Mouse (Mus musculus): Measurements from ENCODE around the gene Foxc2. TPM values are rescaled to one million over a fixed set of nuclear protein-coding genes. Genes with fewer than 3 reads are reported as not detected.

Foxc2 gene
- total and polyA plus RNA-seq, 2 experiments from 2014 or later: 2.6 to 10.9 TPM

GRCm38 (mm10) chr8:121088871-121089630 lies 26.9 kb upstream of the Foxc2 start:
- WGBS: 2% methylated on average over 40 of the region's 40 CpGs
- no peak overlapping the region for H3K4me3 ChIP-seq (ENCODE audit: low read depth, low read length)
- no peaks in the 10 kb centered on the region for H3K36me3 ChIP-seq (ENCODE audit: insufficient read depth, low read length)
- TF ChIP-seq CTCF (IDR thresholded peaks at IDR 0.05): no peak
- H3K27me3 ChIP-seq (ENCODE audit: insufficient read depth, low read length): peaks cover 85% of the 10 kb centered on the region
- no peaks in the 10 kb centered on the region for H3K4me1 ChIP-seq (ENCODE audit: insufficient read depth, low read length)
- H3K27ac ChIP-seq (ENCODE audit: low read depth, low read length): no peak overlapping the region
- H3K4me2 ChIP-seq (ENCODE audit: low read depth, low read length, poor library complexity, severe bottlenecking): no peak overlapping the region
- no peak for DNase-seq (ENCODE audit: low spot score)
- no peaks in the 10 kb centered on the region for H3K9me3 ChIP-seq (ENCODE audit: low read length)
- no peak for ATAC-seq (ENCODE audit: low FRiP score)
- H3K9ac ChIP-seq (replicated peaks; ENCODE audit: low read length, poor library complexity, severe bottlenecking): no peak overlapping the region

- no peak overlapping the region for H3K9ac ChIP-seq (replicated peaks; ENCODE audit: low read length, poor library complexity, severe bottlenecking)
- no peak for TF ChIP-seq CTCF (IDR thresholded peaks at IDR 0.05)
- H3K4me3 ChIP-seq (ENCODE audit: low read depth, low read length): no peak overlapping the region
- H3K9me3 ChIP-seq (ENCODE audit: low read length): no peaks in the 10 kb centered on the region
- ATAC-seq (ENCODE audit: low FRiP score): no peak
- no peak overlapping the region for H3K4me2 ChIP-seq (ENCODE audit: low read depth, low read length, poor library complexity, severe bottlenecking)
- H3K36me3 ChIP-seq (ENCODE audit: insufficient read depth, low read length): no peaks in the 10 kb centered on the region
- DNase-seq (ENCODE audit: low spot score): no peak
- WGBS: 4% methylated on average over 32 of the region's 32 CpGs
- H3K27ac ChIP-seq (ENCODE audit: low read depth, low read length): no peak overlapping the region
- H3K4me1 ChIP-seq (ENCODE audit: insufficient read depth, low read length): no peaks in the 10 kb centered on the region
- peaks cover 77% of the 10 kb centered on the region for H3K27me3 ChIP-seq (ENCODE audit: insufficient read depth, low read length)
Observed at GRCm38 (mm10) chr8:121089631-121090380, 26.2 kb upstream of the Foxc2 start.

GRCm38 (mm10) chr8:121090716-121091115 lies 25.3 kb upstream of the Foxc2 start:
- H3K4me3 ChIP-seq (ENCODE audit: low read depth, low read length): no peak overlapping the region
- no peak overlapping the region for H3K27ac ChIP-seq (ENCODE audit: low read depth, low read length)
- ATAC-seq (ENCODE audit: low FRiP score): no peak
- 6% methylated on average over 1 of the region's 1 CpGs for WGBS
- no peak overlapping the region for H3K4me2 ChIP-seq (ENCODE audit: low read depth, low read length, poor library complexity, severe bottlenecking)
- peak; percentile 21 for DNase-seq (ENCODE audit: low spot score)
- no peak overlapping the region for H3K9ac ChIP-seq (replicated peaks; ENCODE audit: low read length, poor library complexity, severe bottlenecking)
- peaks cover 68% of the 10 kb centered on the region for H3K27me3 ChIP-seq (ENCODE audit: insufficient read depth, low read length)
- H3K36me3 ChIP-seq (ENCODE audit: insufficient read depth, low read length): no peaks in the 10 kb centered on the region
- H3K9me3 ChIP-seq (ENCODE audit: low read length): no peaks in the 10 kb centered on the region
- no peaks in the 10 kb centered on the region for H3K4me1 ChIP-seq (ENCODE audit: insufficient read depth, low read length)
- peak; percentile 66 for TF ChIP-seq CTCF (IDR thresholded peaks at IDR 0.05)

- DNase-seq (ENCODE audit: low spot score) (no peak), ATAC-seq (ENCODE audit: low FRiP score) (no peak)
- H3K27ac ChIP-seq (ENCODE audit: low read depth, low read length): no peak overlapping the region
- no peaks in the 10 kb centered on the region for H3K4me1 ChIP-seq (ENCODE audit: insufficient read depth, low read length)
- no peak overlapping the region for H3K4me3 ChIP-seq (ENCODE audit: low read depth, low read length)
- H3K9ac ChIP-seq (replicated peaks; ENCODE audit: low read length, poor library complexity, severe bottlenecking): no peak overlapping the region
- no peak overlapping the region for H3K4me2 ChIP-seq (ENCODE audit: low read depth, low read length, poor library complexity, severe bottlenecking)
- H3K36me3 ChIP-seq (ENCODE audit: insufficient read depth, low read length): no peaks in the 10 kb centered on the region
- no peaks in the 10 kb centered on the region for H3K9me3 ChIP-seq (ENCODE audit: low read length)
- no peak for TF ChIP-seq CTCF (IDR thresholded peaks at IDR 0.05)
- 32% methylated on average over 6 of the region's 6 CpGs for WGBS
- peaks cover 60% of the 10 kb centered on the region for H3K27me3 ChIP-seq (ENCODE audit: insufficient read depth, low read length)
Observed at GRCm38 (mm10) chr8:121092141-121092540, 23.8 kb upstream of the Foxc2 start.

- H3K36me3 ChIP-seq (ENCODE audit: insufficient read depth, low read length): peaks cover 4% of the 10 kb centered on the region; the same call in 1 of the 2 replicates
- DNase-seq (ENCODE audit: low spot score): peak; percentile 90
- peak; percentile 90 for TF ChIP-seq CTCF (IDR thresholded peaks at IDR 0.05)
- H3K9me3 ChIP-seq (ENCODE audit: low read length): no peaks in the 10 kb centered on the region
- ATAC-seq (ENCODE audit: low FRiP score): peak; percentile 32; the same call in 1 of the 2 replicates
- WGBS: 5% methylated on average over 16 of the region's 16 CpGs
- H3K27ac ChIP-seq (ENCODE audit: low read depth, low read length): no peak overlapping the region
- no peaks in the 10 kb centered on the region for H3K4me1 ChIP-seq (ENCODE audit: insufficient read depth, low read length)
- H3K4me3 ChIP-seq (ENCODE audit: low read depth, low read length): no peak overlapping the region
- H3K27me3 ChIP-seq (ENCODE audit: insufficient read depth, low read length): peaks cover 56% of the 10 kb centered on the region
- no peak overlapping the region for H3K9ac ChIP-seq (replicated peaks; ENCODE audit: low read length, poor library complexity, severe bottlenecking)
- no peak overlapping the region for H3K4me2 ChIP-seq (ENCODE audit: low read depth, low read length, poor library complexity, severe bottlenecking)
Observed at GRCm38 (mm10) chr8:121092627-121093026, 23.3 kb upstream of the Foxc2 start.

GRCm38 (mm10) chr8:121093496-121093895 lies 22.5 kb upstream of the Foxc2 start:
- Histone ChIP-seq H3K27me3 (ENCODE audit: insufficient read depth, low read length) (peaks cover 53% of the 10 kb centered on the region), H3K9me3 (ENCODE audit: low read length) (no peaks in the 10 kb centered on the region), H3K4me1 (ENCODE audit: insufficient read depth, low read length) (no peaks in the 10 kb centered on the region), H3K27ac (ENCODE audit: low read depth, low read length) (no peak overlapping the region), H3K36me3 (ENCODE audit: insufficient read depth, low read length) (peaks cover 11% of the 10 kb centered on the region), H3K9ac (replicated peaks; ENCODE audit: low read length, poor library complexity, severe bottlenecking) (no peak overlapping the region), H3K4me2 (ENCODE audit: low read depth, low read length, poor library complexity, severe bottlenecking) (no peak overlapping the region), H3K4me3 (ENCODE audit: low read depth, low read length) (no peak overlapping the region)
- WGBS: 66% methylated on average over 6 of the region's 6 CpGs
- no peak for TF ChIP-seq CTCF (IDR thresholded peaks at IDR 0.05)
- ATAC-seq (ENCODE audit: low FRiP score) (no peak), DNase-seq (ENCODE audit: low spot score) (no peak)
